Mouse (Mus musculus): ENCODE results near the gene Ebf1. TPM values are rescaled to one million over a fixed set of nuclear protein-coding genes. Genes with fewer than 3 reads are reported as not detected.
A peak's percentile ranks its signal among the peaks of the same experiment; 100 is the strongest.

Gene Ebf1
- polyA plus RNA-seq, 1 experiment from 2014 or later: 111 TPM

DNA sequence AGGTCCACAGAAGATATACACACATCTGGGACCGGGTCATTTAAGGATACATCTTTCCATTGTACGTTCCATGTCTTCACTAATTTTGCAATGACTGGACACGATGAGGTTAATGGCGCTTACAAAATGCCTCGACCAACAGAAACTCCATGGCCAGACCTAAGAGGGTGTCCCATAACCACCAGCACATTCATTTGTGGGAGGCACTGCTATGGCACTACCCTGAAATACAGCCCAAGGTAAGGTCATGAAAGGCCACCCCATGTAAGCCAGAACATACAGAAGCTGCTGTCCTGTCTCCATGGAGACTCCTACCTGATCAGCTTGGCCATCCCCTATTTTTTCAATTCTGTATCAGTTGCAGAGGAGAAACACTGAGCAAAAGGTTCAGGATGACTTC, 391.6 kb downstream of the Ebf1 start:
- H3K4me2 ChIP-seq (replicated peaks; ENCODE audit: low read depth, low read length): no peak overlapping the region
- DNase-seq (ENCODE audit: low spot score): no peak
- H3K27me3 ChIP-seq (ENCODE audit: control insufficient read depth, insufficient read depth, low read length): no peaks in the 10 kb centered on the region
- no peak overlapping the region for H3K9ac ChIP-seq (ENCODE audit: low read depth, low read length)
- H3K4me1 ChIP-seq (replicated peaks; ENCODE audit: control insufficient read depth, insufficient read depth, low read length): 0 out of 2 replicates have a peak, but pooled peaks cover 2% of the 10 kb centered on the region
- H3K27ac ChIP-seq (ENCODE audit: low read depth, low read length): no peak overlapping the region
- no peak for ATAC-seq (ENCODE audit: low FRiP score)
- H3K4me3 ChIP-seq (ENCODE audit: low read depth, low read length): no peak overlapping the region
- peaks cover under 1% of the 10 kb centered on the region; the same call in 1 of the 2 replicates for H3K9me3 ChIP-seq (ENCODE audit: control insufficient read depth, low read length)
- 89% methylated on average over 5 of the region's 5 CpGs for WGBS
- no peaks in the 10 kb centered on the region for H3K36me3 ChIP-seq (ENCODE audit: control insufficient read depth, insufficient read depth, low read length)

DNA sequence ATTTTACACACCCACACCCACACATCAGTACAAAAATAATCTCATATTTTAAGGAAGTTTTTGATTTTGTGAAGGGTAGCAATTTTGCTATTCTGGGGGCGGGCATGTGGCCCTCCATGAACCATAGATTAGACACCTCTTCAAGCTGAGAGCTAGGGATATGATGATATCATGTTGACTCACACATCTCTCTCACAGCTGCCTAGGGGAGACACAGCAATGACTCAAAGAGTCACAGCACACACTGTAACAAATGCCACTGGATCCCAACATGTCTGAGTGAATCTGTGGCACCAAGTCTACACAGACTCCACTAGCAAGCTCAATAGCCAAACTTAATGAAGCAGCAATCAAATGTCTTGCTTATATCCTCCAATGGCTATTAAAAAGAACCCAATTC, 395.0 kb downstream of the Ebf1 start:
- Histone ChIP-seq H3K9ac (ENCODE audit: low read depth, low read length) (no peak overlapping the region), H3K4me2 (replicated peaks; ENCODE audit: low read depth, low read length) (no peak overlapping the region), H3K36me3 (ENCODE audit: control insufficient read depth, insufficient read depth, low read length) (no peaks in the 10 kb centered on the region), H3K4me3 (ENCODE audit: low read depth, low read length) (no peak overlapping the region), H3K27me3 (ENCODE audit: control insufficient read depth, insufficient read depth, low read length) (no peaks in the 10 kb centered on the region), H3K9me3 (ENCODE audit: control insufficient read depth, low read length) (peaks cover 4% of the 10 kb centered on the region; the same call in 1 of the 2 replicates), H3K27ac (ENCODE audit: low read depth, low read length) (no peak overlapping the region), H3K4me1 (replicated peaks; ENCODE audit: control insufficient read depth, insufficient read depth, low read length) (no peaks in the 10 kb centered on the region)
- DNase-seq (ENCODE audit: low spot score) (no peak), ATAC-seq (ENCODE audit: low FRiP score) (no peak)
- WGBS: 85% methylated on average over 1 of the region's 1 CpGs

DNA sequence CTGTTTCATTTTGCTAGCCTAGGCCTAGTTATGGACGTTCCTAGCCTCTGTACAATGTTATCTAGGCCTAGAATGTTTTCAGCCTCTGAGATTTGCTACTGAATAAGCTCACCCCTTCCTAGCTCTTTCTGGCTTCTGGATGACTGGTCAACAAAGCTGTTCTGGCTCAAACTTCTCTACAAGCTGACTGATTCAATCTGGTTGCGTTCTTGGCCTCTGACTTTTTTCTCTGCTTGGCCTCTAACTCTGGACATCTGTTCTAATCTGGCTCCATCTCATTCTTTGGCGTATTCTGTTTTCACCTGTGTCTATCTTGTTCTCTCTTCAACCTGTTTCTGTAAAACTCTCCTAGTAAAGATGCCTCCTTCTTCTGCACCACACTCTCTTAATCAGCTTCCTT, 400.4 kb downstream of the Ebf1 start:
- H3K27ac ChIP-seq (ENCODE audit: low read depth, low read length): no peak overlapping the region
- no peaks in the 10 kb centered on the region for H3K36me3 ChIP-seq (ENCODE audit: control insufficient read depth, insufficient read depth, low read length)
- H3K27me3 ChIP-seq (ENCODE audit: control insufficient read depth, insufficient read depth, low read length): no peaks in the 10 kb centered on the region
- no peak for DNase-seq (ENCODE audit: low spot score)
- no peak for ATAC-seq (ENCODE audit: low FRiP score)
- 85% methylated on average over 3 of the region's 3 CpGs for WGBS
- no peak overlapping the region for H3K4me3 ChIP-seq (ENCODE audit: low read depth, low read length)
- no peak overlapping the region for H3K9ac ChIP-seq (ENCODE audit: low read depth, low read length)
- H3K4me1 ChIP-seq (replicated peaks; ENCODE audit: control insufficient read depth, insufficient read depth, low read length): no peaks in the 10 kb centered on the region
- no peak overlapping the region for H3K4me2 ChIP-seq (replicated peaks; ENCODE audit: low read depth, low read length)
- peaks cover 4% of the 10 kb centered on the region; the same call in 1 of the 2 replicates for H3K9me3 ChIP-seq (ENCODE audit: control insufficient read depth, low read length)

GRCm38 (mm10) chr11:45026012-45026411, 408.9 kb downstream of the Ebf1 start:
- no peak overlapping the region for H3K4me2 ChIP-seq (replicated peaks; ENCODE audit: low read depth, low read length)
- 80% methylated on average over 5 of the region's 5 CpGs for WGBS
- H3K9ac ChIP-seq (ENCODE audit: low read depth, low read length): no peak overlapping the region
- 0 out of 2 replicates have a peak overlapping the region, but pooled peaks have one; percentile 65 for H3K27ac ChIP-seq (ENCODE audit: low read depth, low read length)
- no peaks in the 10 kb centered on the region for H3K9me3 ChIP-seq (ENCODE audit: control insufficient read depth, low read length)
- no peaks in the 10 kb centered on the region for H3K27me3 ChIP-seq (ENCODE audit: control insufficient read depth, insufficient read depth, low read length)
- no peak overlapping the region for H3K4me3 ChIP-seq (ENCODE audit: low read depth, low read length)
- ATAC-seq (ENCODE audit: low FRiP score) (no peak), DNase-seq (ENCODE audit: low spot score) (no peak)
- H3K4me1 ChIP-seq (replicated peaks; ENCODE audit: control insufficient read depth, insufficient read depth, low read length): 0 out of 2 replicates have a peak, but pooled peaks cover 5% of the 10 kb centered on the region
- no peaks in the 10 kb centered on the region for H3K36me3 ChIP-seq (ENCODE audit: control insufficient read depth, insufficient read depth, low read length)

DNA sequence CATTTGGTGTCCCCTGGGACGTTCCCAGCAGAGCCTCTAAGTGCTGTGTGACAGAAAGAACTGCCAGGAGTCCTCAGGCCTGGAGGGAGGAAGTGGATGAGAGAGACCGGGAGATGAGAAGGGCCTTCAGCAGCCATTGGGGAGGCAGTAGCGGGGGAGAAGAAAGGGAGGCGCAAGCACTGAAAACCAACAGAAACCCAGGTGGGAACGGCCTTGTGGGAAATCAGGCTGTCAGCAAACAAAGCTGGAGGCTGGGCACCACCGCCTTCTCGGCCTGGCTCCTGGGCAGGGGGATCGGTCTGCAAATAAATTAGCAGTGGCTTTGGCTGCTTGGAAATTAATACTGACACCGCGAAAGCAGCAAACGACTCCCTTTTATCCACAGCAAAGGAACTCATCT, 409.6 kb downstream of the Ebf1 start:
- Histone ChIP-seq H3K4me1 (replicated peaks; ENCODE audit: control insufficient read depth, insufficient read depth, low read length) (0 out of 2 replicates have a peak, but pooled peaks cover 5% of the 10 kb centered on the region), H3K9me3 (ENCODE audit: control insufficient read depth, low read length) (no peaks in the 10 kb centered on the region), H3K27me3 (ENCODE audit: control insufficient read depth, insufficient read depth, low read length) (no peaks in the 10 kb centered on the region), H3K27ac (ENCODE audit: low read depth, low read length) (peak overlapping the region; percentile 65), H3K9ac (ENCODE audit: low read depth, low read length) (peak overlapping the region; percentile 42), H3K4me3 (ENCODE audit: low read depth, low read length) (no peak overlapping the region), H3K36me3 (ENCODE audit: control insufficient read depth, insufficient read depth, low read length) (no peaks in the 10 kb centered on the region), H3K4me2 (replicated peaks; ENCODE audit: low read depth, low read length) (peak overlapping the region; percentile 17; the same call in 1 of the 2 replicates)
- DNase-seq (ENCODE audit: low spot score) (peak; percentile 61), ATAC-seq (ENCODE audit: low FRiP score) (peak; percentile 65)
- WGBS: 11% methylated on average over 11 of the region's 11 CpGs

DNA sequence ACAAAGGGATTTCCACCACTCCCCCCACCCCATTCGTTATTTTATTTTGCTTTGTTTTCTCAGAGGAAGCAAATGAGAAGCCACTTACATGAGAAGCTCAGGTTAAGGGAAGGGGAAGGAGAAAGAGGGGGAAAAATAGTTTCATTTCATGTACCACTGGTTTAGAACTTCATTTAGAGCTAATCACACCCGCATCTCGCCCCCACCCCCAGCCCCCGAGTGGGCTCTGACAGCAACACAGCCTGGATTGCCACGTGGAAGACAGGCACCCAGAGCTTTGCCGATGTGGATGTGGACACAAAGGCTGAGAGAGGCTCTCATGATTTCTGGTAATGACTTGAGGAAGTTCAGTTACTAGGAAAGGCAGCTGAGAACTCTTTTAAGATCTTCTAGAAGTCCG, 410.0 kb downstream of the Ebf1 start:
- Histone ChIP-seq H3K9me3 (ENCODE audit: control insufficient read depth, low read length) (no peaks in the 10 kb centered on the region), H3K27ac (ENCODE audit: low read depth, low read length) (peak overlapping the region; percentile 65), H3K4me1 (replicated peaks; ENCODE audit: control insufficient read depth, insufficient read depth, low read length) (0 out of 2 replicates have a peak, but pooled peaks cover 5% of the 10 kb centered on the region), H3K27me3 (ENCODE audit: control insufficient read depth, insufficient read depth, low read length) (no peaks in the 10 kb centered on the region), H3K9ac (ENCODE audit: low read depth, low read length) (peak overlapping the region; percentile 42; the same call in 1 of the 2 replicates), H3K4me2 (replicated peaks; ENCODE audit: low read depth, low read length) (0 out of 2 replicates have a peak overlapping the region, but pooled peaks have one; percentile 17), H3K36me3 (ENCODE audit: control insufficient read depth, insufficient read depth, low read length) (no peaks in the 10 kb centered on the region), H3K4me3 (ENCODE audit: low read depth, low read length) (no peak overlapping the region)
- ATAC-seq (ENCODE audit: low FRiP score) (no peak), DNase-seq (ENCODE audit: low spot score) (no peak)
- WGBS: 54% methylated on average over 7 of the region's 7 CpGs

GRCm38 (mm10) chr11:45055744-45056610, 438.9 kb downstream of the Ebf1 start:
- WGBS: 85% methylated on average over 7 of the region's 7 CpGs

More at GRCm38 (mm10) chr11:45055744-45056610, 438.9 kb downstream of the Ebf1 start:
- no peak overlapping the region for H3K4me2 ChIP-seq (replicated peaks; ENCODE audit: low read depth, low read length)
- no peaks in the 10 kb centered on the region for H3K4me1 ChIP-seq (replicated peaks; ENCODE audit: control insufficient read depth, insufficient read depth, low read length)
- no peaks in the 10 kb centered on the region for H3K36me3 ChIP-seq (ENCODE audit: control insufficient read depth, insufficient read depth, low read length)
- H3K9me3 ChIP-seq (ENCODE audit: control insufficient read depth, low read length): no peaks in the 10 kb centered on the region
- no peaks in the 10 kb centered on the region for H3K27me3 ChIP-seq (ENCODE audit: control insufficient read depth, insufficient read depth, low read length)
- no peak overlapping the region for H3K4me3 ChIP-seq (ENCODE audit: low read depth, low read length)
- ATAC-seq (ENCODE audit: low FRiP score) (no peak), DNase-seq (ENCODE audit: low spot score) (no peak)
- no peak overlapping the region for H3K9ac ChIP-seq (ENCODE audit: low read depth, low read length)
- no peak overlapping the region for H3K27ac ChIP-seq (ENCODE audit: low read depth, low read length)
